Mouse (Mus musculus): Measurements from ENCODE around the gene Cd47.

GRCm38 (mm10) chr16:49940473-49940872 is 140.1 kb downstream of the Cd47 start:
- TF ChIP-seq CTCF (IDR thresholded peaks at IDR 0.05; ENCODE audit: low read depth): no peak
- TF ChIP-seq EP300 (IDR thresholded peaks at IDR 0.05; ENCODE audit: low read depth): no peak

Data from liver, postnatal 0 days (tissue).